Mouse (Mus musculus) MEL (cell line): ENCODE results near the gene Ccdc22. TPM values are rescaled to one million over a fixed set of nuclear protein-coding genes. Genes with fewer than 3 reads are reported as not detected.

Experiments used
- DNase-seq: peaks from one replicate; pipeline ENCODE4 v3.0.0; 2011; ENCODE audit warnings: low read depth, low spot score
- H3K27ac ChIP-seq: 2 replicates; pipeline ENCODE4 v1.5.1; 2012; ENCODE audit warnings: low read depth, mild to moderate bottlenecking, control low read depth, low read length, moderate library complexity; ENCODE audit not compliant: control insufficient read depth
- H3K27me3 ChIP-seq, 2 experiments: fragments of 150-350 bp in 1 of 2; sonication (generic) in 1 of 2; 2 replicates each; pipeline ENCODE4 v1.6.1; 2012; ENCODE audit warnings: low read length in 2 of 2, mild to moderate bottlenecking in 2 of 2, improper control_type of control experiment in 1 of 2, moderate library complexity in 1 of 2; ENCODE audit not compliant: insufficient read depth in 2 of 2, control insufficient read depth in 1 of 2
- H3K36me3 ChIP-seq, 2 experiments: 2 replicates each; pipeline ENCODE4 v1.6.1; 2012 to 2014; ENCODE audit warnings: low read length in 2 of 2, improper control_type of control experiment in 1 of 2, inconsistent platforms in 1 of 2, mild to moderate bottlenecking in 1 of 2; ENCODE audit not compliant: insufficient read depth in 2 of 2, control insufficient read depth in 1 of 2
- H3K4me1 ChIP-seq, 2 experiments: fragments of 150-350 bp in 1 of 2; sonication (generic) in 1 of 2; 2 replicates each; pipeline ENCODE4 v1.6.1; 2012; ENCODE audit warnings: low read length in 2 of 2, improper control_type of control experiment in 1 of 2, mild to moderate bottlenecking in 1 of 2; ENCODE audit not compliant: insufficient read depth in 2 of 2, control insufficient read depth in 1 of 2
- H3K4me3 ChIP-seq, 2 experiments: fragments of 150-350 bp in 1 of 2; sonication (generic) in 1 of 2; 2 replicates each; pipeline ENCODE4 v1.5.1; 2012; ENCODE audit warnings: low read depth in 2 of 2, low read length in 2 of 2, mild to moderate bottlenecking in 2 of 2, moderate library complexity in 2 of 2, control low read depth in 1 of 2, improper control_type of control experiment in 1 of 2; ENCODE audit not compliant: control insufficient read depth in 1 of 2, insufficient read depth in 1 of 2
- H3K79me2 ChIP-seq: 2 replicates; pipeline ENCODE4 v1.6.1; 2012; ENCODE audit warnings: mild to moderate bottlenecking, low read length, moderate library complexity; ENCODE audit not compliant: control insufficient read depth, poor library complexity, insufficient read depth
- H3K9ac ChIP-seq: 2 replicates; pipeline ENCODE4 v1.6.1; 2012; ENCODE audit warnings: low read depth, mild to moderate bottlenecking, control low read depth, low read length, moderate library complexity; ENCODE audit not compliant: control insufficient read depth, poor library complexity, severe bottlenecking
- H3K9me3 ChIP-seq: fragments of 150-350 bp; sonication (generic); replicated peaks from 2 replicates; pipeline ENCODE4 v1.6.1; 2012; ENCODE audit warnings: mild to moderate bottlenecking, low read length, improper control_type of control experiment, moderate library complexity; ENCODE audit not compliant: insufficient read depth
- BHLHE40 ChIP-seq: IDR thresholded peaks from 2 replicates; pipeline ENCODE4 v1.6.1; 2012; ENCODE audit warnings: low read depth, mild to moderate bottlenecking, inconsistent platforms, low read length, improper control_type of control experiment, borderline replicate concordance
- CHD1 ChIP-seq: IDR thresholded peaks from 2 replicates; pipeline ENCODE4 v1.6.1; 2012; ENCODE audit warnings: low read depth, mild to moderate bottlenecking, inconsistent platforms, low read length, improper control_type of control experiment
- E2F4 ChIP-seq: IDR thresholded peaks from 2 replicates; pipeline ENCODE4 v1.6.1; 2011; ENCODE audit warnings: low read depth, low read length, improper control_type of control experiment, borderline replicate concordance
- EP300 ChIP-seq, 2 experiments: IDR thresholded peaks; 2 replicates each; pipeline ENCODE4 v1.6.1; 2011; ENCODE audit warnings: improper control_type of control experiment in 2 of 2, low read length in 2 of 2, low read depth in 1 of 2, mild to moderate bottlenecking in 1 of 2
- ETS1 ChIP-seq: IDR thresholded peaks from 2 replicates; pipeline ENCODE4 v1.6.1; 2012; ENCODE audit warnings: low read depth, mild to moderate bottlenecking, inconsistent platforms, low read length, improper control_type of control experiment, moderate library complexity
- JUND ChIP-seq: IDR thresholded peaks from 2 replicates; pipeline ENCODE4 v1.6.1; 2011; ENCODE audit warnings: low read depth, mild to moderate bottlenecking, improper control_type of control experiment, low read length
- KAT2A ChIP-seq: conservative IDR thresholded peaks from 2 replicates; pipeline ENCODE4 v1.6.1; 2012; ENCODE audit warnings: low read depth, low read length, improper control_type of control experiment, inconsistent platforms
- MAFK ChIP-seq: IDR thresholded peaks from 2 replicates; pipeline ENCODE4 v1.6.1; 2011; ENCODE audit warnings: low read depth, mild to moderate bottlenecking, low read length, improper control_type of control experiment, borderline replicate concordance
- MAX ChIP-seq: IDR thresholded peaks from 2 replicates; pipeline ENCODE4 v1.6.1; 2011; ENCODE audit warnings: low read length, improper control_type of control experiment
- MAZ ChIP-seq: IDR thresholded peaks from 2 replicates; pipeline ENCODE4 v1.6.1; 2012; ENCODE audit warnings: low read depth, mild to moderate bottlenecking, inconsistent platforms, low read length, improper control_type of control experiment
- MEF2A ChIP-seq: IDR thresholded peaks from 2 replicates; pipeline ENCODE4 v1.6.1; 2014; ENCODE audit warnings: low read depth, mild to moderate bottlenecking, inconsistent platforms, low read length, improper control_type of control experiment; ENCODE audit not compliant: poor library complexity, insufficient replicate concordance, severe bottlenecking; ENCODE audit errors: extremely low read depth
- MXI1 ChIP-seq: IDR thresholded peaks from 2 replicates; pipeline ENCODE4 v1.6.1; 2011; ENCODE audit warnings: mild to moderate bottlenecking, low read depth, low read length, improper control_type of control experiment
- MYC ChIP-seq: IDR thresholded peaks from 2 replicates; pipeline ENCODE4 v1.6.1; 2011; ENCODE audit warnings: low read depth, mild to moderate bottlenecking, low read length, improper control_type of control experiment, moderate library complexity
- NRF1 ChIP-seq: IDR thresholded peaks from 2 replicates; pipeline ENCODE4 v1.6.1; 2014; ENCODE audit warnings: low read depth, mild to moderate bottlenecking, inconsistent platforms, low read length, improper control_type of control experiment, moderate library complexity; ENCODE audit not compliant: poor library complexity, insufficient read depth, severe bottlenecking
- POLR2A ChIP-seq, 2 experiments: IDR thresholded peaks; 2 replicates each; pipeline ENCODE4 v1.6.1; 2011 to 2012; ENCODE audit warnings: low read length in 2 of 2, mild to moderate bottlenecking in 2 of 2, control low read depth in 1 of 2, improper control_type of control experiment in 1 of 2, low read depth in 1 of 2, moderate library complexity in 1 of 2; ENCODE audit not compliant: control insufficient read depth in 1 of 2, insufficient read depth in 1 of 2, poor library complexity in 1 of 2
- POLR2AphosphoS2 ChIP-seq: IDR thresholded peaks from 2 replicates; pipeline ENCODE4 v1.6.1; 2011; ENCODE audit warnings: low read length, improper control_type of control experiment
- POLR2AphosphoS5 ChIP-seq: IDR thresholded peaks from 2 replicates; pipeline ENCODE4 v1.6.1; 2012; ENCODE audit warnings: low read depth, borderline replicate concordance, mild to moderate bottlenecking, inconsistent platforms, low read length, moderate library complexity, mixed read lengths
- RAD21 ChIP-seq: IDR thresholded peaks from 2 replicates; pipeline ENCODE4 v1.6.1; 2011; ENCODE audit warnings: mild to moderate bottlenecking, low read depth, low read length, improper control_type of control experiment
- TBP ChIP-seq: IDR thresholded peaks from 2 replicates; pipeline ENCODE4 v1.8.0; 2011; ENCODE audit warnings: low read depth, low read length, improper control_type of control experiment
- USF1 ChIP-seq: IDR thresholded peaks from 2 replicates; pipeline ENCODE4 v1.6.1; 2014; ENCODE audit warnings: low read depth, mild to moderate bottlenecking, inconsistent platforms, low read length, improper control_type of control experiment, moderate library complexity
- ZMIZ1 ChIP-seq: IDR thresholded peaks from 2 replicates; pipeline ENCODE4 v1.6.1; 2012; ENCODE audit warnings: low read depth, mild to moderate bottlenecking, inconsistent platforms, low read length, improper control_type of control experiment, moderate library complexity
- polyA plus RNA-seq, 2 experiments: library from polyadenylated mRNA; stranded (reverse) in 1 of 2; unstranded in 1 of 2; fragments of >175 nt in 1 of 2; fragments of >200 nt in 1 of 2; gene quantifications; 2 replicates each; pipeline versions ENCODE4 v1.2.1 to v1.2.4; 2012; ENCODE audit warnings: low replicate concordance in 2 of 2, low read depth in 1 of 2; ENCODE audit not compliant: insufficient read length in 2 of 2, insufficient read depth in 1 of 2, missing spikeins in 1 of 2
- total RNA-seq: library from RNA; depleted of rRNA; stranded (reverse); fragments of 300-350 nt; gene quantifications from 2 replicates; pipeline ENCODE4 v1.2.3, GENCODE M21; 2012

Ccdc22 gene
- total and polyA plus RNA-seq, 3 experiments = 36.1 to 37.9 TPM; not detected in 1

DNA sequence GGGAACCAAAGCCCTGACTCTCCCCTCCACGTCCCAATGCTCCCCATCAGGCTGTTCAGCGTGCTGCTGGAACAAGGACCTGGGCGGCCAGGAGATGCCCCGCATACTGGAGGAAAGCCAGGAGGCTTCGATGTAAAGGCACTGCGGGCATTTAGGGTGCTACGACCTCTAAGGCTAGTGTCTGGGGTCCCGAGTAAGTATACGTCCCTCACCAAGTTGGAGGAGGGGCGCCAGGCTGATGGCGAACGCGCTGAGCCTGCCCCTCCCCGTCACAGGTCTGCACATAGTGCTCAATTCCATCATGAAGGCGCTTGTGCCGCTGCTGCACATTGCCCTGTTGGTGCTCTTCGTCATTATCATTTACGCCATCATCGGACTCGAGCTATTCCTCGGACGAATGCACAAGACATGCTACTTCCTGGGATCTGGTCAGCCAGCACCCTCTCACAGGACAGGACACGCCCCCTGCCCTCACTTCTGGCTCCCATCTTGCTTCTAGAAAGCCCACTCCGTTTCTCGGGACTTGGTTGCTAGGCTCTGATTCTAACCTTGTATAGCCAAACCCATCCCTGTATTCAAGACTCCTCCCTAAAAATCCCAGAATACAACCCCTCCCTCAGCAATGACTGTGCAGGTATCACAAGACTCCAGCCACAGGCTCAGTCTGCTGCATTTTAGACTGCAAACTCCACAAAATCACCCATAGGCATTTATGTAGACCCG is 5.4 kb upstream of the Ccdc22 start:
- Histone ChIP-seq H3K27me3 (peaks cover 0 to 8% of the 10 kb centered on the region in 2 experiments; a peak in 3 of 4 replicates), H3K4me3 (no peak overlapping the region), H3K79me2 (no peaks in the 10 kb centered on the region)

DNA sequence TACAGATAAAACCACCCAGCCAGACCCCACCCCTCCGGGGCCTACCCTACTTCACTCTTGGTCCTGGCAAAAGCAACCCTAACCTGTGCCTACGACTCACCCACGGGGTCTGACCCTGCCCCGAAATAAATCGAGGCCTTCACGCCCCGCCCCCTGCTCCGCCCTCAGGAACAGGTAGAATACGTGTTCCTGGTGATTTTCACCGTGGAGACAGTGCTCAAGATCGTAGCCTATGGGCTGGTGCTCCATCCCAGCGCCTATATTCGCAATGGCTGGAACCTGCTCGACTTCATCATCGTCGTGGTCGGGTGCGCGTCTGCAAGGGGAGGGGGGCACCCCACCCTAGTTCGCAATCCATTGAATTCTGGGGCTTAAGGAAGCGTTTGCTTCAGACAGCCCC is 4.7 kb upstream of the Ccdc22 start:
- Histone ChIP-seq H3K4me1 (peaks cover 0 to 4% of the 10 kb centered on the region in 2 experiments; a peak in 1 of 4 replicates), H3K79me2 (no peaks in the 10 kb centered on the region), H3K27ac (no peak overlapping the region), H3K27me3 (peaks cover 0 to 7% of the 10 kb centered on the region in 2 experiments; a peak in 2 of 4 replicates), H3K9me3 (no peaks in the 10 kb centered on the region)
- no peak for TF ChIP-seq ZMIZ1
- TF ChIP-seq POLR2AphosphoS5 = no peak
- no peak for TF ChIP-seq TBP
- no peak for TF ChIP-seq MXI1
- TF ChIP-seq MEF2A = no peak
- no peak for TF ChIP-seq MAX
- TF ChIP-seq RAD21 = no peak
- no peak for TF ChIP-seq MYC
- no peak for TF ChIP-seq E2F4
- no peak for TF ChIP-seq NRF1
- TF ChIP-seq BHLHE40 = no peak
- TF ChIP-seq MAZ = no peak
- TF ChIP-seq POLR2AphosphoS2 = no peak
- TF ChIP-seq, all 39 proteins: peak for 0
- H3K4me3 ChIP-seq = no peak overlapping the region
- H3K36me3 ChIP-seq = peaks cover 0 to 2% of the 10 kb centered on the region in 2 experiments; a peak in 2 of 4 replicates
- no peak for DNase-seq
- no peak overlapping the region for H3K9ac ChIP-seq

More for the DNA sequence above, 5.4 kb upstream of the Ccdc22 start:
- Histone ChIP-seq H3K4me1 (peaks cover 0 to 2% of the 10 kb centered on the region in 2 experiments; a peak in 1 of 4 replicates), H3K9ac (no peak overlapping the region), H3K9me3 (no peaks in the 10 kb centered on the region), H3K36me3 (peaks cover 0 to 2% of the 10 kb centered on the region in 2 experiments; a peak in 2 of 4 replicates), H3K27ac (no peak overlapping the region)
- TF ChIP-seq ZMIZ1 (no peak), TBP (no peak), ETS1 (no peak), MAZ (no peak), MXI1 (no peak), CHD1 (no peak), EP300 (IDR thresholded peaks at IDR 0.05; ENCODE audit: low read depth in 1 of 2, low read length in 2 of 2) (no peak), KAT2A (no peak), USF1 (no peak), POLR2A (IDR thresholded peaks at IDR 0.05; ENCODE audit: control insufficient read depth in 1 of 2, insufficient read depth in 1 of 2, low read depth in 1 of 2, low read length in 2 of 2, poor library complexity in 1 of 2) (no peak), MAFK (no peak), JUND (no peak)
- DNase-seq = no peak
